Mouse (Mus musculus) cortical plate, adult 2 months (tissue): ENCODE results near the gene Rps11. TPM values are rescaled to one million over a fixed set of nuclear protein-coding genes. Genes with fewer than 3 reads are reported as not detected.

Source experiments
- H3K27ac ChIP-seq: fragments of 200-500 bp; 2 replicates; pipeline ENCODE4 v1.5.1; 2012; ENCODE audit warnings: low read length, control low read depth, inconsistent platforms; ENCODE audit not compliant: insufficient read depth
- H3K4me1 ChIP-seq: fragments of 200-500 bp; 2 replicates; pipeline ENCODE4 v1.6.1; 2011; ENCODE audit warnings: low read length; ENCODE audit not compliant: control insufficient read depth, insufficient read depth
- H3K4me3 ChIP-seq: fragments of 200-500 bp; 2 replicates; pipeline ENCODE4 v1.5.1; 2011; ENCODE audit warnings: mild to moderate bottlenecking, low read length, control low read depth; ENCODE audit not compliant: insufficient read depth
- CTCF ChIP-seq: fragments of 200-500 bp; IDR thresholded peaks from 2 replicates; pipeline ENCODE4 v1.5.1; 2011; ENCODE audit warnings: mild to moderate bottlenecking, control low read depth, low read length; ENCODE audit not compliant: insufficient read depth; ENCODE audit errors: extremely low read depth
- POLR2A ChIP-seq: fragments of 200-500 bp; IDR thresholded peaks from 2 replicates; pipeline ENCODE4 v1.6.1; 2011; ENCODE audit warnings: mild to moderate bottlenecking, low read length, control low read depth; ENCODE audit not compliant: insufficient read depth; ENCODE audit errors: extremely low read depth
- polyA plus RNA-seq: library from polyadenylated mRNA; depleted of rRNA; stranded (reverse); fragments of >200 nt; gene quantifications from 2 replicates; pipeline ENCODE4 v1.2.3, GENCODE M21; 2012

Gene Rps11
- polyA plus RNA-seq, 1 experiment = 361 TPM

- TF ChIP-seq CTCF (no peak), POLR2A (peak; percentile 66; the same call in 1 of the 2 replicates)
- Histone ChIP-seq H3K4me1 (peaks cover 4% of the 10 kb centered on the region; the same call in 1 of the 2 replicates), H3K4me3 (peak within 1 kb of the TSS; percentile 85), H3K27ac (peak within 1 kb of the TSS; percentile 81)
Observed at GRCm38 (mm10) chr7:45163735-45164490, 39.7 kb upstream of the Rps11 start, which contains the start of gene Slc17a7. TSS of gene Slc17a7 (plus strand) at chr7:45163949.

DNA sequence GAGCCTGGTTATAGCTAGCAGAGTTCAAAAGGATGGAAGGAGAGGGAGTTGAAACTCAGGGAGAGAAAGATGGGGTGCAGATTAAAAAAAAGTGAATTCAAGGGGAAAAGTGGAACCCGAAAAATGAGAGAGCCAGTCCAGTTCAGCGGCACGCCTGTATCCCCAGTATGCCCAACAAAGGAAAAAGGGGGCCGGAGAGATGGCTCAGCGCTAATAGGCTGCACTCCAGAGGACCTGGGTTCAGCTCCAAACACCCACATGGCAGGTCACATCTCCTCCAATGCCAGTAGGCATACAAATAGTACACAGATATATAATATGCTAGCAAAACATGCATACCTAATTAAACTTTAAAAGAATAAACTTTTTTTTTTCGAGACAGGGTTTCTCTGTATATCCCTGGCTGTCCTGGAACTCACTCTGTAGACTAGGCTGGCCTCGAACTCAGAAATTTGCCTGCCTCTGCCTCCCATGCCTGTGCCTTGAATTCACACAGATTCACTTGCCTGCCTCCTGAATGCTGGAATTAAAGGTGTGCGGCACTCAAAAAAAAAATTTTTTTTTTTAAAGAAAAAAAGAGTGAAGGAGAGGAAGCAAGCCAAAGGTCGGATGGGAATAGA is 38.9 kb upstream of the Rps11 start:
- no peak for TF ChIP-seq CTCF
- no peak for TF ChIP-seq POLR2A
- Histone ChIP-seq H3K4me3 (peak overlapping the region; percentile 85; the same call in 1 of the 2 replicates), H3K27ac (peak overlapping the region; percentile 18; the same call in 1 of the 2 replicates), H3K4me1 (peaks cover 2% of the 10 kb centered on the region; the same call in 1 of the 2 replicates)

GRCm38 (mm10) chr7:45162551-45162950 is 38.3 kb upstream of the Rps11 start:
- Histone ChIP-seq H3K4me1 (peaks cover 2% of the 10 kb centered on the region; the same call in 1 of the 2 replicates), H3K27ac (no peak overlapping the region), H3K4me3 (peak overlapping the region; percentile 6; the same call in 1 of the 2 replicates)
- TF ChIP-seq CTCF = no peak
- TF ChIP-seq POLR2A = peak; percentile 30; the same call in 1 of the 2 replicates

DNA sequence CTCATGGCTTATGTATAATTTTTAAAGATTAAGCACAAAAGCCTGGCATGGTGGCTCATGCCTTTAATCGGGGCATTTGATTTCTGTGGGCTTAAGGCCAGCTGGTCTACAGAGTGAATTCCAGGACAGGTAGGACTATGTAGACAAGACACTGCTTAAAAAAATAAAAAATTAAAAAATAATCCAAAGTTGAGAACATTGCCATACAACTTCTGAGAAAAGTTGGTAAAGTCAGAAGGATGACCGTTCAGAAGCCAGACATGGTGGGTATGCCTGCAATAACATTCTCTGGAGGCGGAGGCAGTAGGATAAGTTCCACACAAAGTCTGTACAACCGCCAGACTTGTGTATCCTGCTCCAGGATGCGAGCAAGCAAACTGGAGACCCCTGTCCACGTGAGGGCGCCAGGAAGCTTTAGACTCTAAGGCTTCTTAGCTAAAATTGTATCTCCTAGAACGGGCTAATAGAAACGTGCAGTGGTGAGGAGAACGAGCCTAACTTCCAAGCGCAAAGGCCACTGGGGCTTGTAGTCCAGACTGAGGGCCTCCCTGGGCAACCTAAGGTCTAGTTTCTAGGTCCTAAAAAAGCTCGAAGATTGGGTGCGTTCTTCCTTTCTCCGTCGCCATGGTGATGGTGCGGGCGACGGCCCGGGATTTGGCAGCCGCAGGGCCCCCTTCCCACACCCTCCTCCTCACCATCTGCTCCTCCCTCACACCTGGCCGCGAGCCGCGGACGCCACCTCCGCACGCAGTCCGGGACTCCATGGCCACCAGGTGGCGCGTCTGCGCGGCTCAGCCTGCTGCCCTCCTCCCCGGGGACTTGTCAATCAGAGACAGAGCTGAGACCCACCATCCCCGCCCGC is 37.6 kb upstream of the Rps11 start:
- peak; percentile 67 for TF ChIP-seq CTCF
- peak; percentile 33; the same call in 1 of the 2 replicates for TF ChIP-seq POLR2A
- H3K4me3 ChIP-seq = peak overlapping the region; percentile 6; the same call in 1 of the 2 replicates
- H3K4me1 ChIP-seq = peaks cover 2% of the 10 kb centered on the region; the same call in 1 of the 2 replicates
- H3K27ac ChIP-seq = no peak overlapping the region

GRCm38 (mm10) chr7:45160866-45161265 is 36.6 kb upstream of the Rps11 start:
- Histone ChIP-seq H3K27ac (no peak overlapping the region), H3K4me3 (no peak overlapping the region), H3K4me1 (peaks cover 2% of the 10 kb centered on the region; the same call in 1 of the 2 replicates)
- TF ChIP-seq CTCF = no peak
- TF ChIP-seq POLR2A = no peak

DNA sequence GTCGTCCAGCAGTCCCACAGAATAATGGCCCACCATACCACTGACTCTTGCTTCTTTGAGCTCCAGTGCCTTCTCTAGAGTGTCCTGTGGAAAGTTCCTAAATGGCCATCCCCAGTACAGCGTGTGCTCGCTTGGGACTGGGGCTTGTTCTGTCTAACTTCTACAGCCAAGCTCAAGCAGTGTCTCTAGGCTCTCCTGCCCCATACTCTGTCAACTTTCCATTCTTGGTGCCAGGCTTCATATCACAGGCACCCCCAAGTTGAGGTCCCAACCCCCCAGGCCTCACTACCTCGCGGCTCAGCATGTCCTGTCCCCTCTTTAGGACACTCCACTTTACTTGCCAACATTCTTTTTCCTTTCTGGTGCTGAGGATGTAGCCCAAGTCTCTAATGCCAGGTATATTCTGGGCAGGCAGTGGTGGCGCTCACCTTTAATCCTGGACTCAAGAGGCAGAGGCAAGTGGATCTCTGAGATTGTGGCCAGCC is 36.1 kb upstream of the Rps11 start:
- H3K4me1 ChIP-seq = peaks cover 2% of the 10 kb centered on the region; the same call in 1 of the 2 replicates
- no peak for TF ChIP-seq CTCF
- no peak for TF ChIP-seq POLR2A
- no peak overlapping the region for H3K27ac ChIP-seq
- H3K4me3 ChIP-seq = no peak overlapping the region

GRCm38 (mm10) chr7:45158991-45159390 is 34.8 kb upstream of the Rps11 start:
- no peak for TF ChIP-seq CTCF
- TF ChIP-seq POLR2A = no peak
- Histone ChIP-seq H3K27ac (no peak overlapping the region), H3K4me1 (peaks cover 2% of the 10 kb centered on the region; the same call in 1 of the 2 replicates), H3K4me3 (no peak overlapping the region)

DNA sequence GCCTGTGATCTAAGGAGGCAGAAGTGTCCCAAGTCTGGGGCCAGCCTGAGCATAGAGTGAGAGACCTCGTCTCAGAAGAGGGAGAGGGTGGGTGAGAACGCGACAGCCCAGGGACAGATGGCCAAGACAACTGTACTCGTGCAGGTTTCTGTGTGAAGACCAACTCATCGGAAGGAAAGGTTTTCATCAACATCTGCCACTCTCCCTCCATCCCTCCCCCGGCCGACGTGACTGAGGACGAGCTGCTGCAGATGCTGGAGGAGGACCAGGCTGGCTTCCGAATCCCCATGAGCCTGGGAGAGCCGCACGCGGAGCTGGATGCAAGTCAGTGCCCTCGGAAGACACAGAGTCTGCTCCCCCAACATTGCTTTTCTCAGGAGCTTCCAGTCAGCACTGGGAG is 33.2 kb upstream of the Rps11 start:
- no peak for TF ChIP-seq POLR2A
- no peak for TF ChIP-seq CTCF
- H3K27ac ChIP-seq = no peak overlapping the region

GRCm38 (mm10) chr7:45156206-45156605 is 32.0 kb upstream of the Rps11 start:
- TF ChIP-seq CTCF (no peak), POLR2A (no peak)
- Histone ChIP-seq H3K27ac (no peak overlapping the region), H3K4me1 (no peaks in the 10 kb centered on the region), H3K4me3 (no peak overlapping the region)

More for the DNA sequence above, 33.2 kb upstream of the Rps11 start:
- Histone ChIP-seq H3K4me1 (peaks cover 2% of the 10 kb centered on the region; the same call in 1 of the 2 replicates), H3K4me3 (no peak overlapping the region)
